Mouse (Mus musculus) brown adipose tissue, adult 24 weeks (tissue): Measurements from ENCODE around the gene Thap4. TPM values are rescaled to one million over a fixed set of nuclear protein-coding genes. Genes with fewer than 3 reads are reported as not detected.
A peak's percentile ranks its signal among the peaks of the same experiment; 100 is the strongest.
"Not testable (repeated sequence)": the region's sequence is repeated elsewhere in the genome, so short reads cannot be mapped to it uniquely, and the experiment has no call there.

Experiments
- H3K27ac ChIP-seq: fragments of 200-500 bp; replicated peaks from 2 replicates; pipeline ENCODE4 v1.5.1; 2012; ENCODE audit warnings: low read depth, mild to moderate bottlenecking, low read length
- H3K4me1 ChIP-seq: fragments of 200-500 bp; 2 replicates; pipeline ENCODE4 v1.6.1; 2012; ENCODE audit warnings: low read length, mixed read lengths; ENCODE audit not compliant: control insufficient read depth, insufficient read depth, insufficient read length
- H3K4me3 ChIP-seq: fragments of 200-500 bp; 2 replicates; pipeline ENCODE4 v1.5.1; 2012; ENCODE audit warnings: low read depth, mild to moderate bottlenecking, low read length, moderate library complexity; ENCODE audit not compliant: insufficient read depth
- polyA plus RNA-seq: library from polyadenylated mRNA; stranded (reverse); fragments of >200 nt; gene quantifications from 2 replicates; pipeline ENCODE4 v1.2.4, GENCODE M21; 2012; ENCODE audit not compliant: missing spikeins, insufficient read depth, insufficient read length

Thap4 gene
- polyA plus RNA-seq, 1 experiment = 24.1 TPM

- H3K27ac ChIP-seq = no peak overlapping the region
- no peak overlapping the region for H3K4me3 ChIP-seq
- H3K4me1 ChIP-seq = peaks cover 23% of the 10 kb centered on the region
These were observed 64.7 kb downstream of the Thap4 start for GRCm38 (mm10) chr1:93689901-93690496.

- H3K4me3 ChIP-seq = no peak overlapping the region
- H3K27ac ChIP-seq = no peak overlapping the region
- peaks cover 21% of the 10 kb centered on the region for H3K4me1 ChIP-seq
These were observed 66.5 kb downstream of the Thap4 start for GRCm38 (mm10) chr1:93688154-93688553.

DNA sequence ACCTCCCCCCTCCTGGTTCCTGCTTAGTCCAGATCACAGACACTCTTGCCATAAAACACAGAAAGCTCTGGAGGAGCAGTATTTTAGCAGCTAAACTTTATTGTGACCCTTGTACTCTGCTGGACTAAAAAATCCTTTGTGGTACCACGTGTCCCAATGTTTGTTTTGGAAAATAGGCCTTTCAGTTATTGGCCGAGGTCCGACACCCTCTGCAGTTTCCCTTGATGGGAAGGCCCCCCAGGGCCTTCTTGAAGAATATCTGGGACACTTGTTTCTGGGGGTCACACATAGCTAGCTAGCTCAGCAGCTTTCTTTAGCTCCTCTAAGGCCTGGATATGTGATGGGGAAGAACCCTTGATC lies 67.7 kb downstream of the Thap4 start:
- peak overlapping the region; percentile 65 for H3K4me3 ChIP-seq
- H3K27ac ChIP-seq = no peak overlapping the region

GRCm38 (mm10) chr1:93686245-93686960 lies 68.3 kb downstream of the Thap4 start:
- Histone ChIP-seq H3K27ac (0 out of 2 replicates have a peak overlapping the region, but pooled peaks have one; percentile 32), H3K4me1 (peaks cover 21% of the 10 kb centered on the region), H3K4me3 (peak overlapping the region; percentile 65)

More for the DNA sequence above, 67.7 kb downstream of the Thap4 start:
- peaks cover 21% of the 10 kb centered on the region for H3K4me1 ChIP-seq

DNA sequence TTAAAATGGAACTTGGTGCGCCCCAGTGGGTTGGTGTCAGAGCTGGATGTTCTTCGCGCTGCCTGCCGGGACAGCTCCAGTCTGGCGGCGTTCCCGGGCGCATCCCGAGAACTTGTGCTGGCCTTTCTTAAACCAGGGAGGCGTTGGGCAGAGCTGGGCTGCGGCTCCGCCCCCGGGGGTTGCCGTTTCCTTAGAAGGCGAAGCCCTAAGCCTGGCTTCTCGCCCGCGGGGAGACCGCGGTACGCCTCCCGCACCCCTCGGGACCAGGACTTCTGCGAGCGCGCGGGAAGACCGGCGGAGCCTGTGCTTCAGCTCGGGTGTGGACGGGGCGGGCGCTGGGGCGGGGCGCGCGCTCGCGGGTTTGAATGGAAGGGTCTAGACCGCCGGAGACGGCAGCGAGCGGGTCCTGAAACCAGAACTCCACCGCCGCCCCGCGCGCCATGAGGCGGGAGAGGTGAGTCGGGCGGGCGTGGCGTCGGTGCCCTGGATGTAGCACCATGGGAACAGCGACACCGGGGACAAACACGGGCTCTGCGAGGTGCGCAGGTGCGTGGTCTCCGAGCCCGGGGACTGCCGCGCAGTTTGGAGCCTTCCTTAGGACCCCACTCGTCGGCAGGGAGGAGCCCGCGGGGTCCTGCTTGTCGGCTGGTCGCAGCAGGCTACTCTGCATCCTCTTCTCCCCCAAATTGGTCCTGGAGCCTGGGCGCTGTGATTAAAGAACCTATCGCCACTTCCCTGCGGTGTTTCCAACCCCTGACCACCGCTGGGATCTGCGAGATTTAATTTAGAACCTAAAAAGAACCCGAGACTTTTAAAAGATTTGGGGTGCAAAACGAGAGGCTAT lies 69.0 kb downstream of the Thap4 start, which contains the start of gene Bok:
TSS of gene Bok (plus strand) at position 260 of the 844 bp plus-strand sequence.
- H3K4me3 ChIP-seq = peak within 1 kb of the TSS; percentile 65
- peak within 1 kb of the TSS; percentile 32; the same call in 1 of the 2 replicates for H3K27ac ChIP-seq
- H3K4me1 ChIP-seq = peaks cover 21% of the 10 kb centered on the region

DNA sequence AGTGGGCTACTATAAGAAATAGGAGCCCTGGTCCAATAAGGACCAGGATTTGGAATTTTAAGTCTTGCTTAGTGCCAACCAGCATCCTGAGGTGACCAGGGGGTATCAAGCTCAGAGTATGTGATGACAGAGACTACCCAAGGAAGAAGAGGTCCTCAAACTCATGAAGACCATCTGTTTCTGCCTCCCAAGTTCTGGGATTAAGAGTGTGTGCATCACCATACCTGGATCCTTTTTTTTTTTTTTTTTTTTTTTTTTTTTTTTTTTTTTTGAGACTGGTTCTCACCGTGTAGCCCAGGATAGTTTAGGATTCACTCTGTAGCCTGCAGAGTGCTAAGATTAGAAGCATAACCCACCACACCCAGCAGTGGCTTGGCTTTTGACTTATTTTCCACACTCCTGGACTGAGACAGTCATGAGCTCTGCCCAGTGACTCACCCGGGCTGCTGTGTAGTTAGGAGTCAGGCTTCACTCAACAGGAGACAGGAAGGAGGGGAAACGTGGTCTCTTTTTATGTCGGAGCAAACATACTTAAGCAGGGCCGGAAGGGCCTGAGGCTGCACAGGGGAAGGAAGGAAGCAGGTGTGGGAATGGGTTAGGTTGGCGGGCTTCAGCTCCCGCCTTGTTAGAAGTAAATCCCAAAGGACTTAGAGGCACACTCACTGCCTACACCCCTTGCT lies 74.6 kb downstream of the Thap4 start:
- Histone ChIP-seq H3K4me1 (peaks cover 14% of the 10 kb centered on the region), H3K4me3 (no peak overlapping the region), H3K27ac (peak overlapping the region; percentile 75)

GRCm38 (mm10) chr1:93678386-93678785 lies 76.3 kb downstream of the Thap4 start:
- Histone ChIP-seq H3K27ac (no peak overlapping the region), H3K4me3 (no peak overlapping the region), H3K4me1 (peaks cover 14% of the 10 kb centered on the region)

GRCm38 (mm10) chr1:93672682-93673081 lies 82.0 kb downstream of the Thap4 start:
- Histone ChIP-seq H3K4me1 (peaks cover 2% of the 10 kb centered on the region; the same call in 1 of the 2 replicates), H3K4me3 (no peak overlapping the region), H3K27ac (no peak overlapping the region)

DNA sequence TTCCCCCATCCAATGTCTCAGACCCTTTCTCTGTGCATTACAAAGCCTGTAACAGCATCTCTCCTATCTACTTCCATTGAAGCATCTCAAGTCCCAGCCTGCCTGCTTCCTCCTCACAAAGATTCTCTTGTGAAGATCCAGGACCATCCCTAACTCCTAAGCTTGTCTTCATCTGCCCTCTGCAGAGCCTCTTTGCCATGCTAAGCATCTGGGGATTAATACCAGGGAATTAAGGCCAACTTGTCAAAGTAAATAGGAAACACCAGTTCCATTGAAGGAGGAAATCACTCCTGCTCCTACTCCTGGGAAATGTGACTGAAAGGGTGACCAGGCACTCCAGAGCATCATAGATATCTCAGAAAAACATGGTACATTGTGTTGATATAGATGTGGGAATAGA lies 84.7 kb downstream of the Thap4 start:
- H3K4me3 ChIP-seq = no peak overlapping the region
- H3K27ac ChIP-seq = no peak overlapping the region
- H3K4me1 ChIP-seq = peaks cover 3% of the 10 kb centered on the region; the same call in 1 of the 2 replicates

- H3K4me1 ChIP-seq = peaks cover 3% of the 10 kb centered on the region; the same call in 1 of the 2 replicates
- H3K27ac ChIP-seq = peak overlapping the region; percentile 9; the same call in 1 of the 2 replicates
- H3K4me3 ChIP-seq = peak overlapping the region; percentile 56
These were observed 85.7 kb downstream of the Thap4 start for GRCm38 (mm10) chr1:93668791-93669548.

GRCm38 (mm10) chr1:93667760-93668400 lies 86.8 kb downstream of the Thap4 start:
- H3K4me3 ChIP-seq = no peak overlapping the region
- H3K4me1 ChIP-seq = peaks cover 3% of the 10 kb centered on the region; the same call in 1 of the 2 replicates
- H3K27ac ChIP-seq = no peak overlapping the region

DNA sequence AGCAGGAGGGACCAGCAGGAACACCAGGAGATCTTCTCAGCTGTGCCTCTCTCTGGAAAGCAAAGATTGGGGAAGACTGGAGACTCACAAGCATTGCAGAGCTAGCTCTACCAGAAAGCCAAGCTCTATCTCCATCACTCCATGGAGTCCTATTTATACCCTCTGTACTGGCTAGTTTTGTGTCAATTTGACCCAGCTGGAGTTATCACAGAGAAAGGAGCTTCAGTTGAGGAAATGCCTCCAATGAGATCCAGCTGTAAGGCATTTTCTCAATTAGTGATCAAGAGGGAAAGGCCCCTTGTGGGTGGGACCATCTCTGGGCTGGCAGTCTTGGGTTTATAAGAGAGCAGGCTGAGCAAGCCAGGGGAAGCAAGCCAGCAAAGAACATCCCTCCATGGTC lies 96.1 kb downstream of the Thap4 start, which contains the start of gene Stk25:
TSS of gene Stk25 (minus strand) at position 101 of the 400 bp plus-strand sequence.
- H3K4me1 ChIP-seq, H3K27ac ChIP-seq, H3K4me3 ChIP-seq: not testable (repeated sequence)

DNA sequence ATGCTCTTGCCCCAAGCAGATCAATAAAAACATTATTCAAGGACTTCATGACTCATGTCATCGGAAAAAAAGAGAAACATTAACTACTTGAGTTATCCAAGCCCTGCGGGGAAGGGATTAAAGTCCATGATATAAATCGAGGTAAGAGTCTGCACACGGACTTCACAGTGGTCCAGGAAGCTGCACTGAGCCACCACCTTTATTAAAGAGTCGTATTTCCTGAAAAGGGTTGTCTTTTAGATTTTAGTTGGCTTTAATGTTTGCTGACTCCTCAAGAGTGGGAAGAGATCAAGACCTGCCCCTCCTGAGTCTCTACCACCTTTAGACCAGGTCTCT lies 97.7 kb downstream of the Thap4 start:
- Histone ChIP-seq H3K27ac (no peak overlapping the region), H3K4me3 (no peak overlapping the region), H3K4me1 (no peaks in the 10 kb centered on the region)
